Mouse (Mus musculus) spleen, adult 2 months (tissue): ENCODE measurements around the gene Rac3.

Experiments
- CTCF ChIP-seq: fragments of 200-500 bp; IDR thresholded peaks from 2 replicates; pipeline ENCODE4 v1.5.1; 2011; ENCODE audit warnings: mild to moderate bottlenecking, inconsistent platforms; ENCODE audit not compliant: insufficient read depth, insufficient read length, insufficient replicate concordance; ENCODE audit errors: extremely low read depth
- POLR2A ChIP-seq: fragments of 200-500 bp; IDR thresholded peaks from 2 replicates; pipeline ENCODE4 v1.6.1; 2011; ENCODE audit warnings: low read depth, low read length, inconsistent platforms

- TF ChIP-seq CTCF (no peak), POLR2A (no peak)
These were observed 1.4 kb upstream of the Rac3 start for GRCm38 (mm10) chr11:120719841-120720376.
